Mouse (Mus musculus) lung, adult 2 months (tissue): ENCODE data around the gene Tmem266. TPM values are rescaled to one million over a fixed set of nuclear protein-coding genes. Genes with fewer than 3 reads are reported as not detected.

Experiments used
- DNase-seq: peaks from one replicate; pipeline ENCODE4 v3.0.0; 2022
- H3K4me1 ChIP-seq: fragments of 200-500 bp; 2 replicates; pipeline ENCODE4 v1.6.1; 2011; ENCODE audit warnings: low read length; ENCODE audit not compliant: control insufficient read depth, insufficient read depth
- H3K4me3 ChIP-seq: fragments of 200-500 bp; replicated peaks from 2 replicates; pipeline ENCODE3; 2011; ENCODE audit warnings: low read depth, mild to moderate bottlenecking, control low read depth, low read length; ENCODE audit errors: extremely low read depth
- CTCF ChIP-seq: fragments of 200-500 bp; IDR thresholded peaks from 2 replicates; pipeline ENCODE4 v1.5.1; 2011; ENCODE audit warnings: mild to moderate bottlenecking, low read length, control low read depth; ENCODE audit not compliant: insufficient read depth
- POLR2A ChIP-seq: fragments of 200-500 bp; IDR thresholded peaks from 2 replicates; pipeline ENCODE4 v1.6.1; 2011; ENCODE audit warnings: low read depth, mild to moderate bottlenecking, control low read depth, low read length, borderline replicate concordance; ENCODE audit errors: extremely low read depth
- WGBS: fragments of 180-500 bp; shearing (Covaris S2); methylation state at CpG from one replicate; pipeline ENCODE4 v1.1.7; 2018; 5-methylcytosine and 5-hydroxymethylcytosine counted together
- polyA plus RNA-seq: library from polyadenylated mRNA; depleted of rRNA; stranded (reverse); fragments of >200 nt; gene quantifications from 2 replicates; pipeline ENCODE4 v1.2.3, GENCODE M21; 2012; rRNA removed

Gene Tmem266
- polyA plus RNA-seq = 0.29 and 0.33 TPM in 2 replicates

GRCm38 (mm10) chr9:55326515-55327233 lies at the start of gene Tmem266, which contains the start of gene Nrg4:
Gene Tmem266, plus strand, starts transcription at chr9:55326913.
Gene Nrg4, minus strand, starts transcription at chr9:55326844.
- TF ChIP-seq CTCF = no peak
- TF ChIP-seq POLR2A = no peak
- under 1% methylated on average over 58 of the region's 82 CpGs for WGBS
- DNase-seq = peak; percentile 65

GRCm38 (mm10) chr9:55277562-55277961 lies 49.2 kb upstream of the Tmem266 start:
- peak; percentile 34 for DNase-seq
- WGBS = 63% methylated on average over 4 of the region's 4 CpGs
- TF ChIP-seq CTCF (no peak), POLR2A (no peak)

More at GRCm38 (mm10) chr9:55326515-55327233, at the start of gene Tmem266, which contains the start of gene Nrg4:
- peaks cover 2% of the 10 kb centered on the region; the same call in 1 of the 2 replicates for H3K4me1 ChIP-seq
- H3K4me3 ChIP-seq = peak within 1 kb of the TSS; percentile 78

DNA sequence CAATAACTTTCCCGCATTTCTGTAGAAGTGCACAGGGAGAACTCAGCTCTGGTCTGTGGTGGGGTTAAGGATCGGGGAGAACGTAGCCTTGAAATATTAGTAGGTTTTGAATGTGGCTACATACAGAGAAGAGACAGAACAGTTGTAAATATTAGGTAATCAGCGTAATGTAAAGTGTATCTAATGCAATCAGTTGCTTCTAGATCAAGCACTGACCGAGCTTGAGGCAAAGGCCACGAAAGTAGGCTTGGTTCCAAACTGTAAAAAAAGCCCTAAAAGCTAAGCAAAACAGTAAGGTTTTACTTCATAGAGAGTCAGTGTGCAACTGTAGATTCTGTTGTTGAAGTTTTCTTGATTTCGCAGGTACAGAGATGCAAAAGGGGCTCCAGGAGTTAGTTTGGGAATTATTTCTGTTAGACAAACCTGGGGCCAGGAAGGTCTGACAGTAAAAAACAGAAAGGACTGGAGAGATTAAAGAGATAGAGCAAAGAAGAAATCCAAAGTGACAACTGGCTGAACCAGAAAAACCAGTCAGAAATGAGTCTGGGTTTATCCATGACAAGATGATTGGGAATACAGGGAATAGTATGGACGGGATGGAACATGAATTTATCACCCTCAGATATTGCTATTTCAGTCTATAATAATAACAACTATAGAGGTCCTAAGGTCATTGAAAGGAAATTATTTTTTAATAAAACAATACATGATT lies 47.4 kb upstream of the Tmem266 start:
- WGBS = 77% methylated on average over 8 of the region's 8 CpGs
- no peaks in the 10 kb centered on the region for H3K4me1 ChIP-seq
- DNase-seq = no peak
- H3K4me3 ChIP-seq = no peak overlapping the region
- TF ChIP-seq CTCF (no peak), POLR2A (no peak)

More at GRCm38 (mm10) chr9:55277562-55277961, 49.2 kb upstream of the Tmem266 start:
- no peak overlapping the region for H3K4me3 ChIP-seq
- no peaks in the 10 kb centered on the region for H3K4me1 ChIP-seq

DNA sequence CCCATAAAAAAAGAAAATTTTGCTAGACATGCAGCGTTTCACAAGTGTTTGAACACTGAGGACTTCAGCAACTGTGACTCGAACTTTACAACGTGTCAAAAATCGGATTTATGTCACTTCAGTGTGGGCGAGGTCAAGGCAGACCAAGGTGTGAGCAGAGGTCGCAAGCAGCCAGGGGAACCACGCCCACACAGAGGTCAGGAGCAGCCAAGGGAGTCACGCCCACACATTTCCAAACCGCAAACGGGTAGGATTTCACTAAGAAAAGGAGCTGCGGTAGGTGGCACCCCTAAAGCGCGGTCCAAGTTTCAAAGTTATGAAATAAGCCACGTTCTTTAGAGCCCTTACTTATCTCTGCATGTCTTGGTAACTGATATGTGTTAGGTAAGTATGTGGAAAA lies 43.2 kb upstream of the Tmem266 start:
- H3K4me3 ChIP-seq = no peak overlapping the region
- H3K4me1 ChIP-seq = no peaks in the 10 kb centered on the region
- TF ChIP-seq POLR2A (no peak), CTCF (no peak)
- 3% methylated on average over 14 of the region's 14 CpGs for WGBS
- DNase-seq = peak; percentile 48

DNA sequence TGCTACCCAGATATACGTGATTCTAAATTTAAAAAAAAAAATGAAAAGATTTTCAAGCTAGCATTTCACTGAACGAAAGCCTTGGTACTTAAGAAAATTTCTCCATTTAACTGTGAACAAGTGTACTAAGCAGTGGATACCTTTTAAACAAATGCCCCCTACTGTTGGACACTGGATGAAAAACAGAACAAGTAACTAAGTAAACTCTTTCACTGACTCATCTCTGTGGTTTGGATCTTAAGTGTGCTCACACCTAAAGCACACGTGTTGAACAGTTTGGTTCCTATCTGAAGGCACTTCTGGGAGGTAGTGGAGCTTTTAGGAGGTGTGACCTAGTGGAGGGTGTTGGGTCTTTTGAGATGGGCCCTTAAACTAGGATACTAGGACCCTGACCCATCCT lies 41.5 kb upstream of the Tmem266 start:
- Histone ChIP-seq H3K4me1 (no peaks in the 10 kb centered on the region), H3K4me3 (no peak overlapping the region)
- 57% methylated on average over 3 of the region's 3 CpGs for WGBS
- DNase-seq = no peak
- no peak for TF ChIP-seq POLR2A
- TF ChIP-seq CTCF = no peak

GRCm38 (mm10) chr9:55289475-55290198 lies 37.1 kb upstream of the Tmem266 start:
- Histone ChIP-seq H3K4me1 (no peaks in the 10 kb centered on the region), H3K4me3 (no peak overlapping the region)
- 26% methylated on average over 3 of the region's 3 CpGs for WGBS
- TF ChIP-seq POLR2A = no peak
- TF ChIP-seq CTCF = no peak
- no peak for DNase-seq

- no peak for TF ChIP-seq CTCF
- TF ChIP-seq POLR2A = no peak
- no peak for DNase-seq
- Histone ChIP-seq H3K4me3 (no peak overlapping the region), H3K4me1 (no peaks in the 10 kb centered on the region)
- 80% methylated on average over 4 of the region's 4 CpGs for WGBS
Measured at GRCm38 (mm10) chr9:55291966-55292365, 34.7 kb upstream of the Tmem266 start.

- WGBS = 43% methylated on average over 2 of the region's 2 CpGs
- H3K4me1 ChIP-seq = no peaks in the 10 kb centered on the region
- H3K4me3 ChIP-seq = no peak overlapping the region
- TF ChIP-seq POLR2A (no peak), CTCF (no peak)
- no peak for DNase-seq
Measured at GRCm38 (mm10) chr9:55296221-55296620, 30.5 kb upstream of the Tmem266 start.

- no peak for DNase-seq
- H3K4me3 ChIP-seq = no peak overlapping the region
- 36% methylated on average over 2 of the region's 2 CpGs for whole genome bisulfite sequencing
- TF ChIP-seq POLR2A (no peak), CTCF (no peak)
- no peaks in the 10 kb centered on the region for H3K4me1 ChIP-seq
Measured at GRCm38 (mm10) chr9:55307066-55307465, 19.6 kb upstream of the Tmem266 start.
